17 mouse cellular contexts compared by ENCODE assay signal in the genomic region with DNA sequence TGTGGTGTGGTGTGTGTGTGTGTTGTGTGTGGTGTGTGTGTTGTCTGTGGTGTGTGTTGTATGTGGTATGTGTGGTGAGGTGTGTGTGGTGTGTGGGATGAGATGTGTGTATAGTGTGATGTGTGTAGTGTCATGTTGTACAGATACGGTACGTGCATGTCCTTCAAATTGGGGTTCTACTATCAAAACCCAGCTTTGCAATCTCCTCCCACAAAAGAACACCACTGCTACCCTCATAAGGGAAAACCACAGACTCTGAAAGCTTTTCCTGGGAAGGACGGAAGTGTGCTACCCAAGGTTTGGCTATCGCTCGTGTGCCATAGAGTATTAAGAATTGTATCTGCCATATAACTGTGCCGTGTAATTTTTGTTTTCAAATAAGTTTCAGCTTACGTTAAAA. TPM values are rescaled to one million over a fixed set of nuclear protein-coding genes. Genes with fewer than 3 reads are reported as not detected.
DNase-seq lines count a peak whose midpoint lies in the region; ATAC-seq lines count a peak whose summit lies in the region.
"Had no signal": no experiment of that assay in that cellular context is flagged by ENCODE, and none has a peak within 500 bp of the region (broad histone marks: within the 10 kb centered on the region; RNA-seq: fewer than 3 reads in every experiment).

No protein-coding gene starts in this region.

- peak overlapping the region; percentile 47; the same call in 1 of the 2 replicates for H3K27ac ChIP-seq in limb, embryonic 15.5 days
- no peak overlapping the region for H3K27ac ChIP-seq in limb, embryonic 10.5 days
- H3K27ac ChIP-seq in embryonic facial prominence, embryonic 15.5 days (replicated peaks) = peak overlapping the region; percentile 75; the same call in 1 of the 2 replicates
- H3K27ac ChIP-seq: gastrocnemius, adult 2 months; layer of hippocampus, adult 2 months; liver, embryonic 14.5 days; midbrain, embryonic 15.5 days had no signal

- H3K4me2 ChIP-seq in limb, embryonic 15.5 days = no peak overlapping the region
- H3K4me2 ChIP-seq in embryonic facial prominence, embryonic 15.5 days (replicated peaks) = no peak overlapping the region

- peak; percentile 55 for DNase-seq in heart, adult 11 months
- DNase-seq in heart, adult 18-20 months = no peak
- DNase-seq in limb, embryonic 10.5 days (ENCODE audit: low spot score) = no peak
- no peak for DNase-seq in liver
- DNase-seq: adrenal gland, postnatal 14 days; cerebellum, adult 11-12 months; cerebellum, postnatal 25 days; right cerebral cortex, adult 18-20 months; thymus, adult 2 months had no signal

- H3K27me3 ChIP-seq in limb, embryonic 15.5 days = no peaks in the 10 kb centered on the region
- H3K27me3 ChIP-seq in limb, embryonic 10.5 days (ENCODE audit: low read depth, poor library complexity, severe bottlenecking) = no peaks in the 10 kb centered on the region
- no peaks in the 10 kb centered on the region for H3K27me3 ChIP-seq in embryonic facial prominence, embryonic 15.5 days
- H3K27me3 ChIP-seq: midbrain, embryonic 15.5 days had no signal

- no peak overlapping the region for H3K9ac ChIP-seq in limb, embryonic 15.5 days
- no peak overlapping the region for H3K9ac ChIP-seq in embryonic facial prominence, embryonic 15.5 days
- H3K9ac ChIP-seq: liver, embryonic 14.5 days; midbrain, embryonic 15.5 days had no signal

- H3K36me3 ChIP-seq in limb, embryonic 15.5 days = no peaks in the 10 kb centered on the region
- no peaks in the 10 kb centered on the region for H3K36me3 ChIP-seq in limb, embryonic 10.5 days
- H3K36me3 ChIP-seq in embryonic facial prominence, embryonic 15.5 days = no peaks in the 10 kb centered on the region
- H3K36me3 ChIP-seq: midbrain, embryonic 15.5 days had no signal

- H3K9me3 ChIP-seq in limb, embryonic 15.5 days = no peaks in the 10 kb centered on the region
- no peaks in the 10 kb centered on the region for H3K9me3 ChIP-seq in limb, embryonic 10.5 days (replicated peaks)
- no peaks in the 10 kb centered on the region for H3K9me3 ChIP-seq in embryonic facial prominence, embryonic 15.5 days (replicated peaks)
- H3K9me3 ChIP-seq: midbrain, embryonic 15.5 days had no signal

- H3K4me1 ChIP-seq in limb, embryonic 15.5 days = peaks cover 21% of the 10 kb centered on the region
- peaks cover 21% of the 10 kb centered on the region for H3K4me1 ChIP-seq in limb, embryonic 10.5 days
- peaks cover 13% of the 10 kb centered on the region for H3K4me1 ChIP-seq in embryonic facial prominence, embryonic 15.5 days

- 76% methylated on average over 7 of the region's 7 CpGs for WGBS in limb, embryonic 15.5 days
- WGBS in limb, embryonic 10.5 days = 91% methylated on average over 7 of the region's 7 CpGs
- 71% methylated on average over 7 of the region's 7 CpGs for WGBS in embryonic facial prominence, embryonic 15.5 days

- no peak for ATAC-seq in limb, embryonic 15.5 days (ENCODE audit: insufficient number of reproducible peaks, low FRiP score, low TSS enrichment, low read depth)
- ATAC-seq in common myeloid progenitor, adult 5-6 weeks (replicated peaks; ENCODE audit: low read depth, poor library complexity, severe bottlenecking) = peak; percentile 59
- ATAC-seq in embryonic facial prominence, embryonic 15.5 days (ENCODE audit: insufficient number of reproducible peaks, low FRiP score, low TSS enrichment, low read depth) = no peak

- H3K4me3 ChIP-seq in limb, embryonic 15.5 days = no peak overlapping the region
- no peak overlapping the region for H3K4me3 ChIP-seq in limb, embryonic 10.5 days
- H3K4me3 ChIP-seq in embryonic facial prominence, embryonic 15.5 days (replicated peaks) = no peak overlapping the region
- H3K4me3 ChIP-seq: midbrain, embryonic 15.5 days had no signal

RNA-seq across cellular contexts. Expression of a gene that starts 45.7 kb away (rescaled TPM):
- 10 to 100 TPM; 43.4 to 45.7 TPM for total RNA-seq in heart, adult 18-20 months (2021)
- polyA plus RNA-seq in limb, embryonic 15.5 days (2015; fragmentation: Nextera tagmentation; extraction: Ambion mirVana) = 25.5 and 29.3 TPM in 2 replicates
- 16.2 and 21.3 TPM in 2 replicates for polyA plus RNA-seq in limb, embryonic 10.5 days (2016; fragmentation: Nextera tagmentation; extraction: Ambion mirVana)
- total RNA-seq in common myeloid progenitor, adult 5-6 weeks (2017) = 25.9 and 27.6 TPM in 2 replicates
- polyA plus RNA-seq in embryonic facial prominence, embryonic 15.5 days (2015; fragmentation: Nextera tagmentation; extraction: Ambion mirVana) = 27.9 and 30.1 TPM in 2 replicates
- polyA plus RNA-seq: C2C12 had no signal
